Mouse (Mus musculus) intestine, embryonic 14.5 days (tissue): ENCODE data around the gene Aff3. TPM values are rescaled to one million over a fixed set of nuclear protein-coding genes. Genes with fewer than 3 reads are reported as not detected.

Experiments
- ATAC-seq: fragments of 200-750 bp; cut with Nextera tagmentation; replicated peaks from 2 replicates; pipeline ENCODE4 v1.8.0; 2017; ENCODE audit warnings: low read depth, moderate number of reproducible peaks, moderate TSS enrichment, moderate library complexity; ENCODE audit not compliant: low FRiP score, low TSS enrichment
- DNase-seq: peaks from one replicate; pipeline ENCODE4 v3.0.0-alpha.2; 2018; ENCODE audit warnings: low spot score
- H3K27ac ChIP-seq: fragments of 300-500 bp; sonication (generic); 2 replicates; pipeline ENCODE4 v1.5.1; 2014; ENCODE audit warnings: low read depth, mild to moderate bottlenecking, control low read depth
- H3K27me3 ChIP-seq: fragments of 300-500 bp; sonication (generic); replicated peaks from 2 replicates; pipeline ENCODE4 v1.6.1; 2014; ENCODE audit warnings: low read length, control low read depth; ENCODE audit not compliant: control insufficient read depth, insufficient read depth
- H3K36me3 ChIP-seq: fragments of 300-500 bp; sonication (generic); 2 replicates; pipeline ENCODE4 v1.6.1; 2014; ENCODE audit warnings: low read length, control low read depth; ENCODE audit not compliant: control insufficient read depth, insufficient read depth
- H3K4me1 ChIP-seq: fragments of 300-500 bp; sonication (generic); replicated peaks from 2 replicates; pipeline ENCODE4 v1.6.1; 2014; ENCODE audit warnings: low read length, control low read depth, mixed read lengths; ENCODE audit not compliant: control insufficient read depth, insufficient read depth
- H3K4me2 ChIP-seq: fragments of 300-500 bp; sonication (generic); 2 replicates; pipeline ENCODE4 v1.6.1; 2014; ENCODE audit warnings: low read length
- H3K4me3 ChIP-seq: fragments of 300-500 bp; sonication (generic); 2 replicates; pipeline ENCODE4 v1.5.1; 2014; ENCODE audit warnings: low read depth, low read length, control low read depth, mixed read lengths
- H3K9ac ChIP-seq: fragments of 300-500 bp; sonication (generic); 2 replicates; pipeline ENCODE4 v1.6.1; 2014; ENCODE audit warnings: mild to moderate bottlenecking, low read length
- H3K9me3 ChIP-seq: fragments of 300-500 bp; sonication (generic); 2 replicates; pipeline ENCODE4 v1.6.1; 2016; ENCODE audit warnings: low read length, control low read depth; ENCODE audit not compliant: control insufficient read depth
- WGBS: fragments of 180-500 bp; shearing (Covaris S2); extraction: QIAGEN DNeasy Blood & Tissue Kit; methylation state at CpG from one replicate; pipeline ENCODE4 v1.1.7; 2014; 5-methylcytosine and 5-hydroxymethylcytosine counted together
- polyA plus RNA-seq: library from polyadenylated mRNA; unstranded; fragments of >200 nt; fragmentation: Nextera tagmentation; extraction: Ambion mirVana; gene quantifications from 2 replicates; pipeline ENCODE4 v1.2.1, GENCODE M21; 2014

Aff3 gene
- polyA plus RNA-seq, 1 experiment from 2014 or later = 8.6 TPM

DNA sequence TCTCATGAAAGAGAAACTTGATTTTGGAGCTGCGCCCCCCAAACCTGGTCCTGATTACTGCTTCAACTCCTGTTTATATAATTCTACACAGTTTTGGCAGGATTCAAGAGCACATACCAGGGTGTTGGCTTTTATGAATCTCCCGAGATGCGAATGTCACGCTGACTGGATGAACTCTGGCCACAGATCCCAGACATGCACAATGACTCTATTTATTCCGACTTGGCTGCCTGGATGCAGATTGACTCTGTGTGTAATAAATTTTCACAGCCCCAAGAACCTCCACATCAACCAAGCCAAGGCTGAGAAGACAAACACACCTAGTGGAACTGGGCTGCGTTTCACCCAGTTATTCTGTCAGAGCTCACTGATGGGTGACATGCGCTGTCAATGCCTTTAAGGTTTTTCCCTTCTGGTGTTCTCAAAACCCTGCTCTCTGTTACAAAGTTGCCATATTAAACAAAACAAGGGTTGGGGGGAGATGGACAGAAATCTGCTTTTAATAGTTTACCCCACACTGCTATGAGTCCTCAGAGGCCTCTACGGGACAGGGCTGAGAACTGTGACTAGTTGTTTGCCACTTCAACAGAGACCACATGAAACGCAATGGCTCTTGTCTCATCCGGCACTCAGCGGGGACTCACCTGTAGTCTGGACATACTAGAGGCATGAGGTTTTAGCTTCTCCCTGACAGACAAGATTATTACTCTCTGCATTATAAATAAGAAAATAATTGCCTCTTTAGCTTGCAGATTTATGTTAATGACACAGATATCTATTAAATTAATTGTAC is 402.2 kb downstream of the Aff3 start:
- H3K4me1 ChIP-seq = peaks cover 17% of the 10 kb centered on the region
- H3K27ac ChIP-seq = 0 out of 2 replicates have a peak overlapping the region, but pooled peaks have one; percentile 7
- H3K27me3 ChIP-seq = no peaks in the 10 kb centered on the region
- H3K4me3 ChIP-seq = no peak overlapping the region
- no peak overlapping the region for H3K4me2 ChIP-seq
- H3K36me3 ChIP-seq = peaks cover 9% of the 10 kb centered on the region
- H3K9ac ChIP-seq = no peak overlapping the region
- H3K9me3 ChIP-seq = no peaks in the 10 kb centered on the region
- 53% methylated on average over 11 of the region's 11 CpGs for WGBS
- no peak for DNase-seq
- ATAC-seq = no peak

DNA sequence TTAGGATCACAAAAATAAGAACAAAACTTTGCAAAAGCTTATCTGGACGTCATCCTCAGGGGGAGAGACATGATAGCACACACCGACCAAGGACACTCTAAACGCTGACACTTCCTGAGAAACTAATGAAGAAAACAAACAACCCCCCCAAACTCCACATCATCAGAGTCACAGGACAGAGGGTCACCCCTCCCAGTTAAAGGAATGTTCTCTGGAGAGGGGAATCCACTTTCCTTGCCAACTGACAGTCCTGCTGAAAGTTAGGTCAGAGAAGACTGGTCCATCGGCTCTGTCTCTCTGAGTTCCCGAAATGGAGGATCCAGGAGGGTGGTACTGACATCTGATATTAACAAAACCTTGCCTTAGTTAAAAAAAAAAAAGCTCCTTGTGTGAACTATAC is 403.7 kb downstream of the Aff3 start:
- no peak overlapping the region for H3K4me2 ChIP-seq
- H3K4me3 ChIP-seq = no peak overlapping the region
- no peak overlapping the region for H3K9ac ChIP-seq
- no peaks in the 10 kb centered on the region for H3K9me3 ChIP-seq
- H3K4me1 ChIP-seq = peaks cover 17% of the 10 kb centered on the region
- H3K27ac ChIP-seq = no peak overlapping the region
- DNase-seq = no peak
- 69% methylated on average over 5 of the region's 5 CpGs for WGBS
- peaks cover 3% of the 10 kb centered on the region for H3K36me3 ChIP-seq
- ATAC-seq = no peak
- no peaks in the 10 kb centered on the region for H3K27me3 ChIP-seq

DNA sequence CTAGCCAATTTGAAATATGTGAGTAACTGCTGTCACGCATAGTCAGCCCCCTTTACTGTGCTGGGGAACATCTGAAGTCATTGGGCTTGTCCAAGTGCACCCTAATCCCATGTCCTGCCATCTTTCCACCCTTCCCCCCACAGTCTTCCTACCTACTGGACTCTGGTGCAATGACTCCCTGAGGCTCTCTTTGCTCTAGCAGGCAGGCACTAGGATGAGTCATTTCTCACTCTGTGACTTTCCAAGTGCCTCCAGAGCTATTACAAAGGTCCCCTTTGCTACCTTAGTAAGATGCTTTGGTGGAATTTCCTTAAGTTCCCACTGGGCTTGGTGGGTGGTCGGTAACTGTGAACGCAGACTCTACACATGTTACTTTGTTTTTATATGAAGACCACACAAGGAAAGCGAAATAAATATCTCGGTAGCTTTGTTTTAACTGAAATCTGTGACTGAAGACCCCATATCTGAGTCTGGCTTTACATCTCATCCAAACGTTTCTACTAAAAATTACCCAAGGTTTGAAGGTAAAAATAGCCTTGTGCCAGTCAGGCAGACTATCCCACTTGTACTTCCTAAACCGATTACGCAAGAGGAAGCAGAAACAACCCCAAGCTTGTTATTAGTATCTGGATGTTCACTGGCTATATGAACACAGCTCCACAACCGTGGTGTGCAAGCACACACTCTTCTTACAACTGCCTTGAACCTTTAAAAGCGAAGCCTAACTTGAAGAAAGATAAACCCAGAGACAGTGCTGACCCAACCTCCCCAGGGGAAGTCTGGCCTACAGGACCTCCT is 405.0 kb downstream of the Aff3 start:
- no peak for ATAC-seq
- no peaks in the 10 kb centered on the region for H3K36me3 ChIP-seq
- 58% methylated on average over 10 of the region's 10 CpGs for WGBS

DNA sequence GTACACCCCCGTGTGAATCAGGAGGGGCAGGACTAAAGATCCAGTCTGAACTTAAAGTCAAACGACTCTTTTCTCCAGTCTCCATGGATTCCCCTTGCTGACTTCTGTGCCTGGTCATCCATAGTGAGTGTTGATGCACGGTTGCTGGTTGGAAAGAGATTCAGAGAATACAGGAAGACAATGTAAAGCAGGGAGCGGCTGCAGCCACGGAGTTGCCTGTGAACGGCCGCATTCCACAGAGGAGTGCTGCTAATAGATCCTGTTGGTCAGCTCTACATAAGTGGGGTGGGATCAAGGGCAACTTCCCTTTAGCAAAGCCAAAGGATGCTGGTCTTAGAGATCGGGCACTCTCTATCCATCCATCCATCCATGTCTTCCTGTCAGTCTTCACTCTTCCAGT is 410.3 kb downstream of the Aff3 start:
- DNase-seq (no peak), ATAC-seq (no peak)
- Histone ChIP-seq H3K9me3 (no peaks in the 10 kb centered on the region), H3K36me3 (no peaks in the 10 kb centered on the region), H3K27ac (no peak overlapping the region), H3K9ac (no peak overlapping the region), H3K4me1 (peaks cover 5% of the 10 kb centered on the region), H3K4me2 (no peak overlapping the region), H3K27me3 (no peaks in the 10 kb centered on the region), H3K4me3 (no peak overlapping the region)
- 57% methylated on average over 8 of the region's 8 CpGs for WGBS

More for the DNA sequence above, 405.0 kb downstream of the Aff3 start:
- Histone ChIP-seq H3K9me3 (no peaks in the 10 kb centered on the region), H3K4me1 (peaks cover 17% of the 10 kb centered on the region), H3K4me2 (no peak overlapping the region), H3K9ac (no peak overlapping the region), H3K27ac (no peak overlapping the region), H3K4me3 (no peak overlapping the region), H3K27me3 (no peaks in the 10 kb centered on the region)
- DNase-seq = no peak

DNA sequence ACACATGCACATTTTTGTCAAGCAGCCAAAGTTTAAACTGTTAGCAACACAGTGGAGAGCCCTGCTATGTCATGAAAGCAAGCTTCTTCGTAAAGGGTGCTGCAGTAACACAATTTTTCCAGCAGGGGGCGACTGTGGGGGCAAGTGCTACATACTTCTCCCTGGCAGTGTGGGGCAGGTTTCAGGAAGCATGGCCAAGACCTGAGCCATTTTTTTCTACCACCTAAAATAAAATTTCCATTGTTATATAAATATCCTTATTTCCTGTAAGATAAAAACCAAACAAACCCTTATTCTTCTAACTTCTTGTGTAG is 412.0 kb downstream of the Aff3 start:
- Histone ChIP-seq H3K27ac (no peak overlapping the region), H3K4me3 (no peak overlapping the region), H3K4me1 (peaks cover 17% of the 10 kb centered on the region), H3K4me2 (no peak overlapping the region), H3K9me3 (no peaks in the 10 kb centered on the region), H3K9ac (no peak overlapping the region), H3K27me3 (no peaks in the 10 kb centered on the region), H3K36me3 (no peaks in the 10 kb centered on the region)
- WGBS = 24% methylated on average over 2 of the region's 2 CpGs
- no peak for ATAC-seq
- DNase-seq = no peak

DNA sequence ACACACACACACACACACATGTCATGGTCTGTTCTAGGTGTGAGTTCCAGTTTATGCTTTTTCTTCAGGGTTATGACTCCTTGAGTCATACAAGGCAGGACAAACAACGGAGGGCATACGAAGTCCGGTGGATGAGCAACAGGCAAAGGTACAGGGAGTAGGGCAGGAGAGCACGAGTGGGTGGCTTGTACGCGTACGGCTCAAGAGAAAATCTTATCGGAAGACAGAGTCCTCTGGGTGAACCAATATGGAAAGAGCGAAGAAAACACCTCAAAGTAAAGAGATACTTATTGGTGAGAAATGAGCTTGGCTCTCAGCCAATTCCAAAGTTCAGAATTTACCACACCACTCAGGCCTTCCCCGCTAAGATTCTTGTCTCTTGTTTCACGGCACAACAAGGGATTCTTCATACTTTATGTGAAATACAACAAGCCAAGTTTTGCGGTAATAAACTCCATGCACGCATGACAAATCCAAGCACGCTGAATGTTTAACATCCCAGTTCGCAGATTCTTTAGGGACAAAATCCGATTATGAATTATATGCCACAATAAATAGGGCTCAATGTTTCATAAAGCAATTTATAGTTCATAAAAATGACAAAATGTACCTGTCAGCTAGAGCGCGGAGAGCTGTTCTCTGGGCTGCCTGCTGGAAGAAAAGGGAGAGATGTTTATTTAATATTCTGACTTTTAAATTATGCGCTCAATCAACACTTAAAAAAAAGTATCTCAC is 412.6 kb downstream of the Aff3 start:
- Histone ChIP-seq H3K9ac (no peak overlapping the region), H3K27ac (no peak overlapping the region; the same call in 1 of the 2 replicates), H3K36me3 (no peaks in the 10 kb centered on the region), H3K4me1 (peaks cover 20% of the 10 kb centered on the region), H3K9me3 (no peaks in the 10 kb centered on the region), H3K27me3 (no peaks in the 10 kb centered on the region), H3K4me2 (no peak overlapping the region), H3K4me3 (no peak overlapping the region)
- DNase-seq = peak; percentile 63
- WGBS = 39% methylated on average over 19 of the region's 19 CpGs
- peak; percentile 56 for ATAC-seq

DNA sequence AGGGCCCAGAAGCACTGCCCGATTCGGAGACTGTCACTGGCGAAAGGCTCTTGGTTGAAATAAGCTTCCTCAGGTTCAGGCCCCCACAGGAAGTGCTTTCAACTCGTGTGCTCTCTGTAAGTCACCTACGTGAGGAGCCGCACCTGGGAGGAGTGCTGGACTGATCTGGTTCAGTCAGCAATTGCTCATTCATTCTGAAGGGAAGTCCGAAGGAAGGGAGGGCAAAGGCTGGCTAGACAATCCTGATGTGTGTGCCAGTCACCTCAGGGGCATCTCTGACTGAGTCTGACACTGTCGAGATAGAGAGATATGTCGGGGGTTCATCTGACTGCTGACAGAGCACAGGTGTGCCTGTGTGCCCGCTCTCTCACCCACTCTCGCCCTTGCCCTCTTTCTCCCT is 413.3 kb downstream of the Aff3 start:
- Histone ChIP-seq H3K9me3 (no peaks in the 10 kb centered on the region), H3K4me3 (no peak overlapping the region), H3K4me2 (no peak overlapping the region), H3K9ac (no peak overlapping the region), H3K4me1 (peaks cover 26% of the 10 kb centered on the region), H3K27me3 (no peaks in the 10 kb centered on the region), H3K36me3 (no peaks in the 10 kb centered on the region), H3K27ac (no peak overlapping the region)
- DNase-seq (no peak), ATAC-seq (no peak)
- 87% methylated on average over 11 of the region's 11 CpGs for WGBS

DNA sequence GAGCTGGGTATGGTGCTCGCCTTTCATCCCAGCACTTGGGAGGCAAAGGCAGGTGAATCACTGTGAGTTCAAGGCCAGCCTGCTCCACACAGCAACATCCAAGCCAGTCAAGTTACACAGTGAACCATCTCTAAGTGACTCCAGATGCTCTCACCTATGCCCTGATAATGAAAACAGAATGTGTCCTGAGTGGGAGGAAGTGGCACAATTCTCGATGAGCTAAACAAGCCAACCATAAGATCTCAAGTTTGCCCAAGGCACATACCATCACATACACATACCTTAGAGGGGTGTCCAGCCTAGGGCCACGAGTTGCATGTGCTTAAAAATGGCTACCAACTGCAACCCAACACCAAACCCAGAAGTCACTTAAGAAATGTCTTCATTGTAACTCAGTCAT is 414.5 kb downstream of the Aff3 start:
- Histone ChIP-seq H3K27ac (no peak overlapping the region), H3K4me3 (no peak overlapping the region), H3K9ac (no peak overlapping the region), H3K4me2 (no peak overlapping the region), H3K9me3 (no peaks in the 10 kb centered on the region), H3K36me3 (no peaks in the 10 kb centered on the region), H3K27me3 (no peaks in the 10 kb centered on the region), H3K4me1 (peaks cover 26% of the 10 kb centered on the region)
- DNase-seq (no peak), ATAC-seq (no peak)
- 86% methylated on average over 3 of the region's 3 CpGs for WGBS
